In the genomic region with DNA sequence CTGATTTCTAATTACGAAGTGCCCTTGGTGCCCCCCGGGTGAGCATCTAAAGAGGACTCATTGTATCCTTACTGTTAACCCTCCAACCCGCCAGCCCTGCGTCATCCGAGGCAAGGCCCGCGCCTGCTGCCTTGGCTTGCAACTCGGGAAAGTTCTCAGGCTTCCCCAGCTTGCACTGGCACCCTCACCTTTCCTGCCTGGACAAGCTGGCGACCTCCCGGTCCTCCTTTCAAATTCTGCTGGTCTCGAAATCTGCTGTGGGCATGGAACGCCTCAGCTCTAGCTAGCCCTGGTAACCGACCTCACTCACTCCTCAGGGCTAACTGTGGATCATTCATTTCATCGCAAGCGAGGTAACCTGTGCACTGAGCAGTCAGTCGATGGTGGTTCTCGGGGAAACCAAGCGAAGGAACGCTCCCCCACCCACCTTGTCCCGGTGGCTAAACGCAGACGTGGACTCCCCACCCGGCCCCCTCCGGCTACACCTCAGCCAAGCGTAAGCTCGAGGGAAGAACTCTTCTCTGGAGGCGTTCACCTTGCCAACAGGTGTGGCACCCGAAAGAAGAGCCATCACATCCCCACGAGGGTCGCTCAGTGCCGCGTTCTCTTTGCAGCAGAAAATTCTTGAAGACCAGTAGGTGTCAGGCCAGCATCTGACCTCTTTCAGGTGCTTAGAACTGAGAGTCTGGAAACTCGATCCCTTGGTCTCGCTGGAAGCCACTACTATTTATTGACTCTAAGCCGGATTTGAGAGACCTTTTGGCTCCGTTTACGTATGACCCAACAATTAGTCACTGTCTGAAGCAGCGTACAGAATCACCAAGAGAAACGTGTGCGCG, we compare ENCODE assay signal across 8 mouse cellular contexts. TPM values are rescaled to one million over a fixed set of nuclear protein-coding genes. Genes with fewer than 3 reads are reported as not detected.
DNase-seq lines count a peak whose midpoint lies in the region; ATAC-seq and TF ChIP-seq lines count a peak whose summit lies in the region.

No protein-coding gene starts in this region.

- H3K27me3 ChIP-seq in thymus, adult 2 months (ENCODE audit: control insufficient read depth, insufficient read depth, low read length): no peaks in the 10 kb centered on the region; the same call in 1 of the 2 replicates
- no peaks in the 10 kb centered on the region for H3K27me3 ChIP-seq in forebrain, embryonic 16.5 days (replicated peaks; ENCODE audit: control insufficient read depth, insufficient read depth, low read length)
- H3K27me3 ChIP-seq in kidney, embryonic 14.5 days (ENCODE audit: control insufficient read depth, insufficient read depth, low read length): no peaks in the 10 kb centered on the region

- no peak overlapping the region for H3K27ac ChIP-seq in thymus, adult 2 months (ENCODE audit: control insufficient read depth, insufficient read depth, low read length)
- peak overlapping the region; percentile 99; the same call in 1 of the 2 replicates for H3K27ac ChIP-seq in forebrain, embryonic 16.5 days (ENCODE audit: low read length)
- peak overlapping the region; percentile 86; the same call in 1 of the 2 replicates for H3K27ac ChIP-seq in kidney, embryonic 14.5 days (ENCODE audit: low read depth, low read length)

- peak overlapping the region; percentile 97 for H3K9ac ChIP-seq in forebrain, embryonic 16.5 days (replicated peaks; ENCODE audit: low read depth, low read length)
- peak overlapping the region; percentile 92 for H3K9ac ChIP-seq in kidney, embryonic 14.5 days (ENCODE audit: low read depth, low read length)

- no peaks in the 10 kb centered on the region for H3K9me3 ChIP-seq in forebrain, embryonic 16.5 days (ENCODE audit: control insufficient read depth, low read length)
- H3K9me3 ChIP-seq in kidney, embryonic 14.5 days (ENCODE audit: control insufficient read depth, low read length): no peaks in the 10 kb centered on the region

- no peaks in the 10 kb centered on the region for H3K36me3 ChIP-seq in thymus, adult 2 months (ENCODE audit: control insufficient read depth, insufficient read depth, low read length)
- H3K36me3 ChIP-seq in forebrain, embryonic 16.5 days (ENCODE audit: control insufficient read depth, insufficient read depth): no peaks in the 10 kb centered on the region
- no peaks in the 10 kb centered on the region for H3K36me3 ChIP-seq in kidney, embryonic 14.5 days (ENCODE audit: control insufficient read depth, insufficient read depth, low read length)

- WGBS in thymus, adult 2 months: 2% methylated on average over 41 of the region's 41 CpGs
- under 1% methylated on average over 41 of the region's 41 CpGs for WGBS in forebrain, embryonic 16.5 days
- WGBS in kidney, embryonic 14.5 days: 1% methylated on average over 41 of the region's 41 CpGs

- peak overlapping the region; percentile 96 for H3K4me3 ChIP-seq in thymus, adult 2 months (ENCODE audit: control insufficient read depth, insufficient read depth, low read length)
- peak overlapping the region; percentile 92 for H3K4me3 ChIP-seq in forebrain, embryonic 16.5 days (replicated peaks; ENCODE audit: low read length)
- peak overlapping the region; percentile 87 for H3K4me3 ChIP-seq in kidney, embryonic 14.5 days (ENCODE audit: low read length)

- H3K4me2 ChIP-seq in forebrain, embryonic 16.5 days (ENCODE audit: low read length): peak overlapping the region; percentile 68
- peak overlapping the region; percentile 91 for H3K4me2 ChIP-seq in kidney, embryonic 14.5 days (replicated peaks; ENCODE audit: low read depth, low read length)

- no peak for TF ChIP-seq CTCF in thymus, adult 2 months (IDR thresholded peaks at IDR 0.05; ENCODE audit: borderline replicate concordance, control insufficient read depth, extremely low read depth, insufficient read depth, low read length, poor library complexity)

- peaks cover 10% of the 10 kb centered on the region for H3K4me1 ChIP-seq in thymus, adult 2 months (replicated peaks; ENCODE audit: control insufficient read depth, insufficient read depth, low read length)
- peaks cover 35% of the 10 kb centered on the region for H3K4me1 ChIP-seq in forebrain, embryonic 16.5 days (replicated peaks; ENCODE audit: control insufficient read depth, insufficient read depth, low read length)
- H3K4me1 ChIP-seq in kidney, embryonic 14.5 days (ENCODE audit: control insufficient read depth, insufficient read depth, low read length): peaks cover 18% of the 10 kb centered on the region; the same call in 1 of the 2 replicates

- no peak; the same call in 1 of the 2 replicates for ATAC-seq in forebrain, embryonic 16.5 days
- peak; percentile 7 for ATAC-seq in kidney, embryonic 14.5 days (ENCODE audit: low FRiP score, low TSS enrichment)

- no peak for TF ChIP-seq POLR2A in thymus, adult 2 months (IDR thresholded peaks at IDR 0.05; ENCODE audit: control insufficient read depth, extremely low read depth, insufficient read depth, low read length, poor library complexity)

- peak; percentile 10 for DNase-seq in thymus, adult 2 months
- no peak for DNase-seq in thymus, postnatal 10 days (ENCODE audit: low spot score in 2 of 2)
- peak; percentile 18 for DNase-seq in c-Kit-positive CD71-negative TER-119-negative erythroid progenitor cells, embryonic 14.5 days (ENCODE audit: low read depth)
- DNase-seq in lung, postnatal 36 days: peak; percentile 49
- peak; percentile 37 for DNase-seq in right cerebral cortex, postnatal 14 days
- DNase-seq in layer of hippocampus, adult 11-12 months (ENCODE audit: low spot score): no peak

RNA-seq across cellular contexts. Expression of a gene that starts 1.0 kb away (rescaled TPM):
- 13.5 and 17.5 TPM in 2 replicates for polyA plus RNA-seq in thymus, adult 2 months (2012; rRNA removed)
- polyA plus RNA-seq in forebrain, embryonic 16.5 days (2015; fragmentation: Nextera tagmentation; extraction: Ambion mirVana): 12.1 and 15.3 TPM in 2 replicates
- 3.9 and 4.0 TPM in 2 replicates for polyA plus RNA-seq in kidney, embryonic 14.5 days (2014; fragmentation: Nextera tagmentation; extraction: Ambion mirVana)

Comparison
In these comparisons a context has a peak if more than half of its experiments do, and no peak if none do; other contexts are left out.
1. DNase-seq: peak in thymus, adult 2 months (single experiment), c-Kit-positive CD71-negative TER-119-negative erythroid progenitor cells, embryonic 14.5 days (single experiment), lung, postnatal 36 days (single experiment) and right cerebral cortex, postnatal 14 days (single experiment); none in thymus, postnatal 10 days (0 of 2) and layer of hippocampus, adult 11-12 months (single experiment).
2. Peak in every context shown above with its lines, with median percentiles within 50 percentile points of each other: H3K4me3 ChIP-seq.